22 mouse cellular contexts compared by ENCODE assay signal in genomic region chr12:99079873-99080272, GRCm38 (mm10).
DNase-seq lines count a peak whose midpoint lies in the region; ATAC-seq lines count a peak whose summit lies in the region.
"Had no signal": no experiment of that assay in that cellular context is flagged by ENCODE, and none has a peak within 500 bp of the region (broad histone marks: within the 10 kb centered on the region; RNA-seq: fewer than 3 reads in every experiment).

No protein-coding gene starts in this region.

- DNase-seq in adrenal gland, postnatal 14 days: peak; percentile 53
- no peak for DNase-seq in adrenal gland, adult 18-20 months (ENCODE audit: low spot score in 2 of 2)
- peak; percentile 69 for DNase-seq in adipocyte (ENCODE audit: low spot score)
- DNase-seq in layer of hippocampus, postnatal 14 days (ENCODE audit: low spot score in 2 of 2): no peak
- DNase-seq in right cerebral cortex, postnatal 10 days (ENCODE audit: low spot score in 2 of 2): no peak
- DNase-seq: adrenal gland, postnatal 25 days; cerebellum, adult 8-10 months; cerebellum, postnatal 25 days; gastrocnemius, postnatal 25 days; heart, adult 2 months; kidney, adult 11 months; kidney, postnatal 25 days; liver, postnatal 0 days; spleen, adult 18-20 months; thymus, adult 18-20 months; thymus, postnatal 25 days had no signal

- peak; percentile 53 for ATAC-seq in granulocyte monocyte progenitor cell, adult 5-6 weeks (replicated peaks; ENCODE audit: poor library complexity, severe bottlenecking)
- ATAC-seq in megakaryocyte progenitor cell, adult 5-6 weeks (replicated peaks; ENCODE audit: poor library complexity): peak; percentile 41
- ATAC-seq: CD4-positive, CD25-positive, alpha-beta regulatory T cell, adult 4 months; forebrain, embryonic 13.5 days; liver, embryonic 12.5 days; liver, postnatal 0 days; midbrain, embryonic 15.5 days had no signal

Comparison
In these comparisons a context has a peak if more than half of its experiments do, and no peak if none do; other contexts are left out.
1. DNase-seq: peak in adrenal gland, postnatal 14 days (single experiment) and adipocyte (single experiment); none in adrenal gland, adult 18-20 months (0 of 2), layer of hippocampus, postnatal 14 days (0 of 2) and right cerebral cortex, postnatal 10 days (0 of 2).